Mouse (Mus musculus) R1 (cell line): ENCODE measurements around the gene Rnf169.
A peak's percentile ranks its signal among the peaks of the same experiment; 100 is the strongest.

ENCODE experiments used
- DNase-seq: peaks from one replicate; pipeline ENCODE4 v3.0.0-alpha.2; 2018; ENCODE audit warnings: low read depth, low spot score

Gene Rnf169

GRCm38 (mm10) chr7:99893967-99894366, 86.3 kb downstream of the Rnf169 start:
- no peak for DNase-seq

DNA sequence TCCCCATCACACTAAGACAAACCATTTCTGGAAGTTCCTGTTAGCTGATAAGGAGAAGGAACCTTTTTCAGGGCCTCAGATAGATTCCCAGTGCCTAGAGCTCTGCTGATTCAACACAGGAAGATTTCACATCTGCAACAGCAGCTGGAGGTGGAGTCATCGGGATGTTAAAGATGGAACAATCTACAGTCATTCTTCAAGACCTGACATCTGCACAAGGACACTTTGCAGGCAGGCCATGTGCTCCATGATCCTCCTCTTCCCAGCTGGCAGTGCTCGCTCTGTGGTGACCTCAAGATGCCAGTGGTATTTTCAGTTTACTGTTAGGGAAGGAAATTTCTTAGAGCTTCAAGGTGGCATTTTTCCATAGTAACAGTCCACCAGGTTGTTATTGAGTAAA, 87.9 kb downstream of the Rnf169 start:
- DNase-seq, result no peak

GRCm38 (mm10) chr7:99891471-99891870, 88.8 kb downstream of the Rnf169 start:
- no peak for DNase-seq

- no peak for DNase-seq
Measured at GRCm38 (mm10) chr7:99890168-99890755, 90.0 kb downstream of the Rnf169 start.

- DNase-seq, result no peak
Measured at GRCm38 (mm10) chr7:99889175-99889880, 90.9 kb downstream of the Rnf169 start.

DNA sequence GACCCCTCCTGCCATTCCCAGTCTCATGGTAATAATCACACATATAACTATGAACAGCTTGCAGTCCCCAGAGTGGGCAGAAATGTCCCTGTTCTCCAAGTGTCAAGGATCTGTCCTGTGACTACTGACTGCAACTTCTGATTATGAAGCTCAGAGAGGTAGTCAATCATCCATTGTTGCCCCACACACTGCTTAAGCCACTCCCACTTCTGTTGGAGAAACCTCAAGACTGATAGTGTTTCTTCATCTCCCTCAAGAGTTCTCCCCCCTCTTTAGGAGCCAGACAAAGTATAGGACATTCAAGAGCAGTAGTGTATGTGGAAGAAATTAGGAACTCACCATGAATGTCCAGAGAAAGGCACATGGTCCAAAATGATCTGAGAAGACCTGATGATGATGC, 92.5 kb downstream of the Rnf169 start:
- DNase-seq, result no peak

- no peak for DNase-seq
Measured at GRCm38 (mm10) chr7:99887230-99887735, 93.0 kb downstream of the Rnf169 start.

DNA sequence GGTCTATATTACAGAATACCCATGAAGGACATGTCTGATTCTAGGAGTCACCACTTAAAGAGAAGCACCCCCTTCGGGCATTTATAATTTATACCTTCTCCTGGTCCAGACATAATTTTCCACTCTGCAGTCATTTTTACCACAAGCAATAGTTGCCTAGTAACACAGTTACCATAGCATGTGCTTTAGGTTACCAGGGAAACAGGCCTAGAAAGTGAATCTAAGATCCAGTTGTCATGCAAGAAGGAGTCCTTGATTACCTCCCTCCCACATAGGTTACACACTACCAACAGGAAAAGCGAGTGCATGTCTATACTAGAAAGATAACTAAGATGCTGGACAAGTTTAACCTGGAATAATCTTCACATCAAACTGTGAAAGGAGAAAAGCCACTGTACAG, 102.0 kb downstream of the Rnf169 start:
- no peak for DNase-seq

DNA sequence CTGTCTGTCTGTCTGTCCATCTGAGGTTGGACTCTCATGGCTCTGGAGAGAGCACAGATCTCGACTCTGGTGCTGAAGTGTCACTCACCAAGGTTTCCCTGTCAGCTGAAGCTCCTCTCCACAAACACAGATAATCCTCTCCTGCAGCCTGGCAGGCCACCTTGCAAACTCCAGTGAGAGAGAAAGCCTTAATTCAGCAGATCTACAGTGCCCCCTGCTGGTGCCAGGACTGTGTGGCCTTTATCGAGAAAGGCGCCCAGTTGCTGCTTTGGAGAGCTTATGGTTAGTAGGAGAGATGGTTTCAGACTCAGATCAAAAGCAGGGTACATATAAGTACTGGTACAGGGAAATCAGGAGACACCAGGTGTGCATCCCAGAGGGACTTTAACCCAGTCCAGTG, 103.9 kb downstream of the Rnf169 start:
- DNase-seq, result peak; percentile 76

GRCm38 (mm10) chr7:99875891-99876290, 104.4 kb downstream of the Rnf169 start:
- no peak for DNase-seq

DNA sequence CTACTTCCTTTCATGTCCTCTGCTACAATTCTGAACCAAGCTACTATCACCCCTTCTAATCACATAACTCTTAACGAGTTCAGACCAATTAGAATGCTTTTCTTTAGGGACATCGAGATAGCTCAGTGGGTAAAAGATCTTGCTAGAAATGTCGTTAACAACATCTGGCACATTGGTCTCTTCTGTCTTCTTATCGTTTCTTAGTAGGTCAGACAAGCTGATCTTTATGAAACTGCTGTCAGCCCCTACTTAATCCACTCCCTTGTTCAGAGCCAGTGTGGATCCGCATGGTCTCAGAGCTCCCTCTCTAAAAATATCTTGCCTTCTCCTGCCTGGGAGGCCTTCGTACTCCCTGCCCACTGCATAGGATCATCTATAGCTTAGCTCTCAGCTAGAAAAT, 106.3 kb downstream of the Rnf169 start:
- DNase-seq, result no peak
